Mouse (Mus musculus): ENCODE measurements at regions not wholly inside any gene's neighbourhood (a gene's known extent, or its start where the extent isn't known, plus 50 kb on each side); places are given as distances from the start of the nearest gene placed in this dataset.

GRCm38 (mm10) chr16:15052924-15053793 lies 146.8 kb downstream of the Efcab1 start:
- TF ChIP-seq CEBPB (IDR thresholded peaks at IDR 0.05; ENCODE audit: insufficient read depth, poor library complexity, severe bottlenecking), result no peak
- no peak for TF ChIP-seq POLR2A (IDR thresholded peaks at IDR 0.05; ENCODE audit: insufficient read length, low read depth)
- no peak for TF ChIP-seq TCF12 (IDR thresholded peaks at IDR 0.05; ENCODE audit: insufficient read depth, poor library complexity, severe bottlenecking)
- TF ChIP-seq MYOD1 (IDR thresholded peaks at IDR 0.05; ENCODE audit: control insufficient read depth in 1 of 3, insufficient read length in 2 of 3, low read depth in 2 of 3), result peak in 2 of 3 experiments; percentile 57 to 68
- TF ChIP-seq POLR2AphosphoS2 (IDR thresholded peaks at IDR 0.05; ENCODE audit: insufficient read length, low read depth), result no peak
- TF ChIP-seq MYOG (IDR thresholded peaks at IDR 0.05; ENCODE audit: control insufficient read depth in 1 of 3, insufficient read depth in 1 of 3, insufficient read length in 2 of 3, low read depth in 2 of 3), result peak in 1 of 3 experiments; percentile 53
- TF ChIP-seq E2F4 (IDR thresholded peaks at IDR 0.05; ENCODE audit: insufficient read depth), result no peak
- no peak for TF ChIP-seq USF1 (IDR thresholded peaks at IDR 0.05; ENCODE audit: low read depth)

All from myocyte (in vitro differentiated cells).